ENCODE assay signal across 10 mouse cellular contexts in the genomic region with DNA sequence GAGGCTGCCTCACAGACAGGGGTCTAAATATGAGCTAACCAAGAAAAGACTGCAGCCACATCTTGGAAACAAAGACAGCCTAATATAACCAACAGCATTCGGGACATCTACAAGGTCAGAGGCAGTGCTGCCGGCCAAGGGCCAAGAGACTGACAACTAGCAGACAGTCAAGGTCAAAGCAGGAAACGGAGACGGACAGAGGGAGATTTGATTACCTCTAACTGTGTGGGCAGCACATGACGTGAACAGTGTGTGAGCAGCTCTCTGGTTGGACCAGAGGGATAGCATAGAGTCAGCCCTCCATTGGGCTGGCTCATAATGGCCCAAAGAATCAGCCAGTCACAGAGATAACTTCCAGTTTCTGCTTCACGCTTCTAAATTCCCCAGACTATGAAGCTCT.
DNase-seq lines count a peak whose midpoint lies in the region; ATAC-seq and TF ChIP-seq lines count a peak whose summit lies in the region.
"Had no signal": no experiment of that assay in that cellular context is flagged by ENCODE, and none has a peak within 500 bp of the region (broad histone marks: within the 10 kb centered on the region; RNA-seq: fewer than 3 reads in every experiment).

No protein-coding gene starts in this region.

- ATAC-seq in limb, embryonic 14.5 days (ENCODE audit: low FRiP score, low read depth): peak; percentile 36; the same call in 1 of the 2 replicates
- ATAC-seq in intestine, embryonic 16.5 days: 0 out of 2 replicates have a peak, but pooled peaks have one; percentile 56
- ATAC-seq in midbrain, postnatal 0 days (ENCODE audit: low FRiP score): no peak

- no peak overlapping the region for H3K4me2 ChIP-seq in limb, embryonic 14.5 days (replicated peaks; ENCODE audit: low read depth, low read length, severe bottlenecking)
- H3K4me2 ChIP-seq in intestine, embryonic 16.5 days (ENCODE audit: low read depth, low read length): no peak overlapping the region
- H3K4me2 ChIP-seq in midbrain, postnatal 0 days (ENCODE audit: low read depth, low read length, poor library complexity, severe bottlenecking): no peak overlapping the region

- DNase-seq in limb, embryonic 14.5 days (ENCODE audit: low spot score): no peak
- no peak for DNase-seq in limb, embryonic 10.5 days (ENCODE audit: low spot score)
- DNase-seq in adrenal gland, postnatal 10 days: peak; percentile 72
- DNase-seq in heart, adult 11 months: peak; percentile 98
- DNase-seq in layer of hippocampus, postnatal 14 days (ENCODE audit: low spot score in 2 of 2): no peak
- DNase-seq in thymus, postnatal 0 days (ENCODE audit: low spot score): no peak
- no peak for DNase-seq in midbrain, postnatal 0 days (ENCODE audit: low spot score)
- DNase-seq: cerebellum, adult 11-12 months had no signal

- no peaks in the 10 kb centered on the region for H3K9me3 ChIP-seq in limb, embryonic 14.5 days (ENCODE audit: control insufficient read depth, low read length)
- no peaks in the 10 kb centered on the region for H3K9me3 ChIP-seq in limb, embryonic 10.5 days (replicated peaks)
- H3K9me3 ChIP-seq in intestine, embryonic 16.5 days (ENCODE audit: control insufficient read depth, low read length): no peaks in the 10 kb centered on the region
- H3K9me3 ChIP-seq in midbrain, postnatal 0 days (ENCODE audit: low read length): no peaks in the 10 kb centered on the region

- no peak overlapping the region for H3K27ac ChIP-seq in limb, embryonic 14.5 days (replicated peaks; ENCODE audit: low read depth, low read length)
- H3K27ac ChIP-seq in limb, embryonic 10.5 days: no peak overlapping the region
- no peak overlapping the region; the same call in 1 of the 2 replicates for H3K27ac ChIP-seq in intestine, embryonic 16.5 days (ENCODE audit: low read length)
- no peak overlapping the region for H3K27ac ChIP-seq in midbrain, postnatal 0 days (ENCODE audit: low read depth, low read length)
- H3K27ac ChIP-seq: macrophage had no signal

- 55% methylated on average over 6 of the region's 6 CpGs for WGBS in limb, embryonic 14.5 days
- 77% methylated on average over 6 of the region's 6 CpGs for WGBS in limb, embryonic 10.5 days
- WGBS in intestine, embryonic 16.5 days: 35% methylated on average over 6 of the region's 6 CpGs
- WGBS in midbrain, postnatal 0 days: 61% methylated on average over 6 of the region's 6 CpGs

- no peak for TF ChIP-seq CTCF in midbrain, postnatal 0 days (IDR thresholded peaks at IDR 0.05)

- no peak overlapping the region for H3K4me3 ChIP-seq in limb, embryonic 14.5 days (replicated peaks; ENCODE audit: low read length)
- no peak overlapping the region for H3K4me3 ChIP-seq in limb, embryonic 10.5 days
- H3K4me3 ChIP-seq in intestine, embryonic 16.5 days (ENCODE audit: low read length): no peak overlapping the region
- no peak overlapping the region for H3K4me3 ChIP-seq in midbrain, postnatal 0 days (ENCODE audit: low read depth, low read length)

- no peaks in the 10 kb centered on the region for H3K27me3 ChIP-seq in limb, embryonic 14.5 days (ENCODE audit: control insufficient read depth, insufficient read depth, low read length)
- H3K27me3 ChIP-seq in limb, embryonic 10.5 days (ENCODE audit: low read depth, poor library complexity, severe bottlenecking): no peaks in the 10 kb centered on the region
- H3K27me3 ChIP-seq in intestine, embryonic 16.5 days (replicated peaks; ENCODE audit: control insufficient read depth, insufficient read depth, low read length): no peaks in the 10 kb centered on the region
- H3K27me3 ChIP-seq in midbrain, postnatal 0 days (ENCODE audit: insufficient read depth, low read length): no peaks in the 10 kb centered on the region

- no peak overlapping the region for H3K9ac ChIP-seq in limb, embryonic 14.5 days (ENCODE audit: low read depth, low read length, severe bottlenecking)
- no peak overlapping the region for H3K9ac ChIP-seq in intestine, embryonic 16.5 days (ENCODE audit: low read depth, low read length)
- no peak overlapping the region for H3K9ac ChIP-seq in midbrain, postnatal 0 days (replicated peaks; ENCODE audit: low read length, poor library complexity, severe bottlenecking)

- H3K4me1 ChIP-seq in limb, embryonic 14.5 days (ENCODE audit: control insufficient read depth, insufficient read depth, low read length): peaks cover 7% of the 10 kb centered on the region; the same call in 1 of the 2 replicates
- H3K4me1 ChIP-seq in limb, embryonic 10.5 days: peaks cover 22% of the 10 kb centered on the region
- peaks cover 2% of the 10 kb centered on the region; the same call in 1 of the 2 replicates for H3K4me1 ChIP-seq in intestine, embryonic 16.5 days (ENCODE audit: control insufficient read depth, insufficient read depth, low read length)
- 0 out of 2 replicates have a peak, but pooled peaks cover 3% of the 10 kb centered on the region for H3K4me1 ChIP-seq in midbrain, postnatal 0 days (ENCODE audit: insufficient read depth, low read length)

- no peak for TF ChIP-seq POLR2A in limb, embryonic 14.5 days (IDR thresholded peaks at IDR 0.05; ENCODE audit: borderline replicate concordance, extremely low read depth, insufficient read depth, insufficient read length)

- H3K36me3 ChIP-seq in limb, embryonic 14.5 days (ENCODE audit: control insufficient read depth, insufficient read depth, low read length): no peaks in the 10 kb centered on the region
- no peaks in the 10 kb centered on the region for H3K36me3 ChIP-seq in limb, embryonic 10.5 days
- no peaks in the 10 kb centered on the region for H3K36me3 ChIP-seq in intestine, embryonic 16.5 days (ENCODE audit: control insufficient read depth, insufficient read depth, low read length)
- no peaks in the 10 kb centered on the region for H3K36me3 ChIP-seq in midbrain, postnatal 0 days (ENCODE audit: insufficient read depth, low read length)

Comparison
In these comparisons a context has a peak if more than half of its experiments do, and no peak if none do; other contexts are left out.
1. DNase-seq: peak in adrenal gland, postnatal 10 days (single experiment) and heart, adult 11 months (single experiment); none in limb, embryonic 14.5 days (single experiment), limb, embryonic 10.5 days (single experiment), layer of hippocampus, postnatal 14 days (0 of 2), thymus, postnatal 0 days (single experiment) and midbrain, postnatal 0 days (single experiment).